Mouse (Mus musculus): ENCODE measurements at regions not wholly inside any gene's neighbourhood (a gene's known extent, or its start where the extent isn't known, plus 50 kb on each side); places are given as distances from the start of the nearest gene placed in this dataset.
"Not testable (repeated sequence)": the region's sequence is repeated elsewhere in the genome, so short reads cannot be mapped to it uniquely, and the experiment has no call there.

DNA sequence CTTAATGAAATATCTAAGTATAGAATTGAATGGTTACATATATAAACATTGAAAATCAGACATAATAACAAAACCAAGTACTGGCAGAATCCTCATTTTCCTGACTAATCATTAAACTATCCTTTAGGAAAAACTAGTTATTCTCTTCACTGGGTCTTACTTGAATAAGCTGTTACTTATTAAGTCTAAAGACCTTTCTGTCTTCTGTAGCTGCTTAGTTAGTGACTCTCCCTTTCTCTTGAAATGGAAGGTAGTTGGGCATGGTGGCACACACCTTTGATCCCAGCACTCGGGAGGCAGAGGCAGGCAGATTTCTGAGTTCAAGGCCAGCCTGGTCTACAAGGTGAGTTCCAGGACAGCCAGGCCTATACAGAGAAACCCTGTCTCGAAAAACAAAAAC is 135.9 kb upstream of the Abcb5 start:
- not testable (repeated sequence) for ATAC-seq (ENCODE audit: low FRiP score, low TSS enrichment); H3K27me3 ChIP-seq (ENCODE audit: control insufficient read depth, insufficient read depth, low read length); H3K9ac ChIP-seq (ENCODE audit: low read depth, low read length); H3K4me3 ChIP-seq (ENCODE audit: low read length); H3K4me1 ChIP-seq (ENCODE audit: control insufficient read depth, insufficient read depth, low read length); H3K9me3 ChIP-seq (ENCODE audit: control insufficient read depth, low read length); H3K36me3 ChIP-seq (ENCODE audit: control insufficient read depth, insufficient read depth, low read length); H3K27ac ChIP-seq (ENCODE audit: low read depth, low read length); H3K4me2 ChIP-seq (replicated peaks; ENCODE audit: low read depth, low read length)
- 80% methylated on average over 2 of the region's 2 CpGs for WGBS

DNA sequence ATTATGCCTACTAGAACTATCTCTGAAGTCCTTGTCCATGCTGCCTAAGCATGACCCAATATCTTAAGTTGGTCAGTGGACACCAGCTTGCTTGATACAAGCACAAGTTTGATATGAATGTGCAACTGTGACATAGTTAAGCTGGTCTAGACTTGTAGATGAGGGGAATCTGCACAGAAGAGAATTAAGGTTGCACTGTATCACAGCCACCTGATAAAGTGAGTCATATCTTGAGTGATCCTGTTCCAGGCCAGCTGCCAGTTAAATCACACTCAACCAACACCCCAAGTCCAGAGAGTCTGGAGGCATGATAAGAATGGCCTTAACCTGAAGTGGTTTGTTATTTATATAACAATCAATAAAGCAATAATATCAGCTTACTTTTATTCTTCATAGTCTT is 133.5 kb upstream of the Abcb5 start:
- Histone ChIP-seq H3K27me3 (ENCODE audit: control insufficient read depth, insufficient read depth, low read length) (no peaks in the 10 kb centered on the region), H3K9me3 (ENCODE audit: control insufficient read depth, low read length) (no peaks in the 10 kb centered on the region), H3K4me1 (ENCODE audit: control insufficient read depth, insufficient read depth, low read length) (no peaks in the 10 kb centered on the region), H3K27ac (ENCODE audit: low read depth, low read length) (no peak overlapping the region), H3K36me3 (ENCODE audit: control insufficient read depth, insufficient read depth, low read length) (no peaks in the 10 kb centered on the region), H3K9ac (ENCODE audit: low read depth, low read length) (no peak overlapping the region), H3K4me3 (ENCODE audit: low read length) (no peak overlapping the region), H3K4me2 (replicated peaks; ENCODE audit: low read depth, low read length) (no peak overlapping the region)
- ATAC-seq (ENCODE audit: low FRiP score, low TSS enrichment): no peak

DNA sequence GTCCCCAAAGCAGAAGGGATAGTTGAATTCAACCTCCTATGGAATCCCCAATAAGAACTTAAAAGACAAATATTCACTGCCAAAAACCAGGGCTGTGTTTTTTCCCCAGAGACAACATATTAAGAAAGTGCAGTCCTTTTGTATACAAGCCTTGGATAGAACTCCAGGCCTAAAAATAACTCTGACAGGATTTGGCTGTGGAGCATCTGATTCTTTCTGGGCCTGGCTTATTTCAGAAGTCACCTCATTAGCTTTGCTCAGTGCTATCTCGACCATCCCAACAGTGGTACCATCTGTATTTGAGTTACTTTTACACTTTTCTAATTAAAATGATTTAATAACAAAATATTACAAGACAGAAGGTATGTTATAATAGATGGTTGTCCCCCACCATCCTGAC is 131.6 kb upstream of the Abcb5 start:
- no peak for ATAC-seq (ENCODE audit: low FRiP score, low TSS enrichment)
- H3K36me3 ChIP-seq (ENCODE audit: control insufficient read depth, insufficient read depth, low read length): no peaks in the 10 kb centered on the region
- no peak overlapping the region for H3K4me2 ChIP-seq (replicated peaks; ENCODE audit: low read depth, low read length)
- H3K27me3 ChIP-seq (ENCODE audit: control insufficient read depth, insufficient read depth, low read length): no peaks in the 10 kb centered on the region
- no peak overlapping the region for H3K27ac ChIP-seq (ENCODE audit: low read depth, low read length)
- H3K4me1 ChIP-seq (ENCODE audit: control insufficient read depth, insufficient read depth, low read length): no peaks in the 10 kb centered on the region
- H3K9me3 ChIP-seq (ENCODE audit: control insufficient read depth, low read length): no peaks in the 10 kb centered on the region
- 45% methylated on average over 1 of the region's 1 CpGs for WGBS
- H3K9ac ChIP-seq (ENCODE audit: low read depth, low read length): no peak overlapping the region
- H3K4me3 ChIP-seq (ENCODE audit: low read length): no peak overlapping the region

DNA sequence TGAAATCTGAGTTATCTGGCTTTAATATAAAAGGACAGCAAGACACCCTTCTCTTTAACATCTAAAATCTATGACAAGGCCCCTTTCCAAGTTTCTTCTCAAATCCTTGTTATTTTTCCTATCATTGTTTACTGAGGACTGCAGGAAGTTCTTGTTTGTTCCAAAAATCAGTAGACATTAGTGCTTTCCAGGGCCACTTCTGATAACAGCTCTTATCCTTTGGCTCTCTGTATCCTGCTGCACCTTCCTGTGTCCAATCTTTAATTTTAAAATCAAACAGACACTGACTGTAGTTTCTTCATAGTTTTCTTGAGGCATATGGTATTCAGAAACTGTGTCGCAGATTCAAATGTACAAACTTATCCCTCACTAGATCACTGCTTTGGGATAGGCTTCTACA is 128.1 kb upstream of the Abcb5 start:
- WGBS: 96% methylated on average over 1 of the region's 1 CpGs
- no peak overlapping the region for H3K9ac ChIP-seq (ENCODE audit: low read depth, low read length)

DNA sequence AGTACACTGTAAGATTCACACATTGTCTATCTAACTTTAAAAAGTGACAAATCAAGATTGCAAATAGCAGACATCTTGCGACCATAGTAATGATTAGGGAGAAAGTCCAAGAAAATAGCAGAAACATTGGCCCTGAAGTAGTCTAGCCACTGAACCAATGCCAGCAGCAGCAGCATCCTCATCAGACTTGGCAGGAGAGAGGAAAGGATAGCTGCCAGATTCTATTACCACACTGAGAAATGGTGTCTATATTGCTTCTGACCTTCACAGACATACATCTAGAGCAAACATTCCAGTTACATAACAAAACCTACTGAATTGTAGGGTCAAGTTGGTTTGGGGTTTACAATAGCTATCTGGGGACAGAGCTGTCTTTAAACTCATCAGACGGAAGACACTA is 127.2 kb upstream of the Abcb5 start:
- H3K27me3 ChIP-seq (ENCODE audit: control insufficient read depth, insufficient read depth, low read length): no peaks in the 10 kb centered on the region
- H3K36me3 ChIP-seq (ENCODE audit: control insufficient read depth, insufficient read depth, low read length): no peaks in the 10 kb centered on the region
- H3K4me2 ChIP-seq (replicated peaks; ENCODE audit: low read depth, low read length): no peak overlapping the region
- no peaks in the 10 kb centered on the region for H3K9me3 ChIP-seq (ENCODE audit: control insufficient read depth, low read length)
- H3K4me3 ChIP-seq (ENCODE audit: low read length): no peak overlapping the region
- 86% methylated on average over 2 of the region's 2 CpGs for WGBS
- ATAC-seq (ENCODE audit: low FRiP score, low TSS enrichment): no peak
- H3K27ac ChIP-seq (ENCODE audit: low read depth, low read length): no peak overlapping the region
- no peak overlapping the region for H3K9ac ChIP-seq (ENCODE audit: low read depth, low read length)
- no peaks in the 10 kb centered on the region for H3K4me1 ChIP-seq (ENCODE audit: control insufficient read depth, insufficient read depth, low read length)

More for the DNA sequence above, 128.1 kb upstream of the Abcb5 start:
- no peaks in the 10 kb centered on the region for H3K9me3 ChIP-seq (ENCODE audit: control insufficient read depth, low read length)
- H3K27me3 ChIP-seq (ENCODE audit: control insufficient read depth, insufficient read depth, low read length): no peaks in the 10 kb centered on the region
- no peaks in the 10 kb centered on the region for H3K36me3 ChIP-seq (ENCODE audit: control insufficient read depth, insufficient read depth, low read length)
- no peaks in the 10 kb centered on the region for H3K4me1 ChIP-seq (ENCODE audit: control insufficient read depth, insufficient read depth, low read length)
- H3K4me3 ChIP-seq (ENCODE audit: low read length): no peak overlapping the region
- no peak overlapping the region for H3K4me2 ChIP-seq (replicated peaks; ENCODE audit: low read depth, low read length)
- no peak overlapping the region for H3K27ac ChIP-seq (ENCODE audit: low read depth, low read length)
- no peak for ATAC-seq (ENCODE audit: low FRiP score, low TSS enrichment)

DNA sequence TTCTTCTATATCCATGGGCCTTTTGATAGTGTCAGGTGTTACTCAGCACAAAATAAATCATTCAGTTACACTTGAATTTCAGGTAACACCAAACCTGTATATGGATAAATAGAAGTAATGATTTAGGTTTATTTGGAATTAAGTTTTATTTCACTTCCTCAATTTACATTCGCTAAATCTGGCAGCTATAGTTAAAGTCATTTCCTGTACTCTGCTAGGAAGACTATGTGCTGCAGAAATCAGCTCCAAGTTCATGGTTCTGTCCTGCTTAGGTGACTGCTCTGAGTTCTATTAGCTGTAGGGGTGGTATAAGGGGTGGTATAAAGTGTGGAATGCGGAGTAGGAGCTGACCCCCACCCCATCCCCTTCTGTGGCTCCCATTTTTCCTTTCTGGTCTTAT is 123.1 kb upstream of the Abcb5 start:
- no peak overlapping the region for H3K27ac ChIP-seq (ENCODE audit: low read depth, low read length)
- ATAC-seq (ENCODE audit: low FRiP score, low TSS enrichment): no peak
- no peak overlapping the region for H3K4me3 ChIP-seq (ENCODE audit: low read length)
- H3K4me2 ChIP-seq (replicated peaks; ENCODE audit: low read depth, low read length): no peak overlapping the region
- H3K9me3 ChIP-seq (ENCODE audit: control insufficient read depth, low read length): no peaks in the 10 kb centered on the region
- H3K9ac ChIP-seq (ENCODE audit: low read depth, low read length): no peak overlapping the region
- H3K36me3 ChIP-seq (ENCODE audit: control insufficient read depth, insufficient read depth, low read length): no peaks in the 10 kb centered on the region
- 91% methylated on average over 2 of the region's 2 CpGs for WGBS
- no peaks in the 10 kb centered on the region for H3K27me3 ChIP-seq (ENCODE audit: control insufficient read depth, insufficient read depth, low read length)
- H3K4me1 ChIP-seq (ENCODE audit: control insufficient read depth, insufficient read depth, low read length): no peaks in the 10 kb centered on the region

DNA sequence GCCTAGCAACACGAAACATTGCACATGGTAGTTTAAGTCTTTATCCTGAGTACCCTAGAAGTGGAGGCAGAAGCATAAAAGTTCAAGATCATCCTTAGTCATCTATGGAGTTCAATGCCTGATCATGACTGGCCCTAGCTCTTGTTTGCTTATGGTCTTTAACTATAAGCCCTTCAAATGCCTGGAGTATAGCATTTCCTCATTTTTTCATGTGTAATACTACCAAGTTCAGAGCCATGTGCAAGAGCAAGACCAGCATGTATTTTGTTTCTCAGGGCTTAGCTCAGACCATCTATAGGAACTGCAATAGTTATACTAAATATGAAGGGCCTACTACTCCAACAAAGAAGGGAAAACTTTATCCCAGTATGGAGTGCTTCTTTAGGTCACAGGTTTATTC is 122.4 kb upstream of the Abcb5 start:
- no peaks in the 10 kb centered on the region for H3K36me3 ChIP-seq (ENCODE audit: control insufficient read depth, insufficient read depth, low read length)
- no peak for ATAC-seq (ENCODE audit: low FRiP score, low TSS enrichment)
- H3K4me2 ChIP-seq (replicated peaks; ENCODE audit: low read depth, low read length): no peak overlapping the region
- no peaks in the 10 kb centered on the region for H3K27me3 ChIP-seq (ENCODE audit: control insufficient read depth, insufficient read depth, low read length)
- H3K27ac ChIP-seq (ENCODE audit: low read depth, low read length): no peak overlapping the region
- H3K9me3 ChIP-seq (ENCODE audit: control insufficient read depth, low read length): no peaks in the 10 kb centered on the region
- no peaks in the 10 kb centered on the region for H3K4me1 ChIP-seq (ENCODE audit: control insufficient read depth, insufficient read depth, low read length)
- WGBS: 80% methylated on average over 1 of the region's 1 CpGs
- H3K9ac ChIP-seq (ENCODE audit: low read depth, low read length): no peak overlapping the region
- H3K4me3 ChIP-seq (ENCODE audit: low read length): no peak overlapping the region

DNA sequence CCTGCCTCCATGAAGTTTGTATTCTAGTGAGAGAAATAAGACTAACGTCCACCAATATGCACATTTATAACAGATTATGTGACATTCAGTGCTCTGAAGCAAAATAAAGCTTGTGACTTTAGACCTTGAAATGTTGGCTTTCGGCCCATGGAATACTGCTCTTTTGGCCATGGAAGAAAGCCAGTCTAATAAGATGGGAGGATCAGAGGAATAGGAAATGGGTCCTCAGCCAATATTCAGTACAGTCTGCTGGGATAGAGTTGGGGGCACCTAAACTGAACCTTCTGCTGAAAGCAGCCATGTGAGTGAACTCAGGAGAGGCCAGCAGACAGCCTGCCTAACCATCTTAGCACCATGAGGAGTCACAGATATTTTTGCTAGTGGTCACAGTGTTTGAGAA is 118.6 kb upstream of the Abcb5 start:
- H3K9ac ChIP-seq (ENCODE audit: low read depth, low read length): no peak overlapping the region
- no peaks in the 10 kb centered on the region for H3K4me1 ChIP-seq (ENCODE audit: control insufficient read depth, insufficient read depth, low read length)
- ATAC-seq (ENCODE audit: low FRiP score, low TSS enrichment): no peak
- H3K27me3 ChIP-seq (ENCODE audit: control insufficient read depth, insufficient read depth, low read length): no peaks in the 10 kb centered on the region
- H3K36me3 ChIP-seq (ENCODE audit: control insufficient read depth, insufficient read depth, low read length): no peaks in the 10 kb centered on the region
- no peak overlapping the region for H3K4me2 ChIP-seq (replicated peaks; ENCODE audit: low read depth, low read length)
- H3K9me3 ChIP-seq (ENCODE audit: control insufficient read depth, low read length): no peaks in the 10 kb centered on the region
- no peak overlapping the region for H3K4me3 ChIP-seq (ENCODE audit: low read length)
- WGBS: 76% methylated on average over 2 of the region's 2 CpGs
- H3K27ac ChIP-seq (ENCODE audit: low read depth, low read length): no peak overlapping the region

DNA sequence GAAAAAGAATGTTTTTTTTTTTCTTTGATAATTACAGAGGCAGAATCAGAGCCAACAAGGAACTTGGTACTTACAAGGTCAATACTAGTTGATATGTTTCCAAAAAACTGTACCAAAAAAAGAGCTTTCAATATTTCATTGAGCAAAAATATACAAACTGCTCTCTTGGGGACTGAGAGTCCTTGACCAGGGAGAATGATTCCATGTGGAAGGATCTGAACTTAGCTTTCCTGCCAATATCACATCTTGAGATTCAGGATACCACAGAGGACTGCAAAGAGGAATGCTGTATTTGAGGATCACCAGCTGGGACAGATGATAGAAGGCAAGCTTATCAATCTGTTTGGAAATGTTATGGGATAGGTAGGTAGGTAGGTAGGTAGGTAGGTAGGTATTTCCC is 116.6 kb upstream of the Abcb5 start:
- H3K4me1 ChIP-seq (ENCODE audit: control insufficient read depth, insufficient read depth, low read length): no peaks in the 10 kb centered on the region
- no peaks in the 10 kb centered on the region for H3K9me3 ChIP-seq (ENCODE audit: control insufficient read depth, low read length)
- no peaks in the 10 kb centered on the region for H3K36me3 ChIP-seq (ENCODE audit: control insufficient read depth, insufficient read depth, low read length)
- H3K9ac ChIP-seq (ENCODE audit: low read depth, low read length): no peak overlapping the region
- no peak overlapping the region for H3K4me2 ChIP-seq (replicated peaks; ENCODE audit: low read depth, low read length)
- ATAC-seq (ENCODE audit: low FRiP score, low TSS enrichment): no peak
- H3K27me3 ChIP-seq (ENCODE audit: control insufficient read depth, insufficient read depth, low read length): no peaks in the 10 kb centered on the region
- H3K27ac ChIP-seq (ENCODE audit: low read depth, low read length): no peak overlapping the region
- H3K4me3 ChIP-seq (ENCODE audit: low read length): no peak overlapping the region

DNA sequence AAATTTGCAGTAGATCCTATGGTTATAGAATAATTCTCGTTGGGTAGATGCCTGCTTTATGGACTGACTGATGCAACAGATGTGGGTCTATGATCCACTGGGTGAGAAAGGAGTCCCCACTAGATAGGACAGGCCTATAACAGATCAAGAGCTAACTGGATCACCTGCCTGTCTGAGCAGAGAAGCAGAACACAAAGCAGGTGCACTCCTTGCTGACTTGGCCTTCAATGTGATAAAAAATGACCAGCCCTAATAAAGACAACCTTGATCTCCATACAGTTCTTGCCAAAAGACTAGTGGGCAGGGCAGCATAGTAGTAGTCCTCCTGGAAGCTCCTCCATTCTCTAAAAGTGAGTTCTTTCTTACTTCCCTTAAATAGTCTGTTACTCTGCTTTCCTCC is 109.6 kb upstream of the Abcb5 start:
- Histone ChIP-seq H3K27me3 (ENCODE audit: control insufficient read depth, insufficient read depth, low read length) (no peaks in the 10 kb centered on the region), H3K9ac (ENCODE audit: low read depth, low read length) (no peak overlapping the region), H3K36me3 (ENCODE audit: control insufficient read depth, insufficient read depth, low read length) (no peaks in the 10 kb centered on the region), H3K4me3 (ENCODE audit: low read length) (no peak overlapping the region), H3K27ac (ENCODE audit: low read depth, low read length) (no peak overlapping the region), H3K4me1 (ENCODE audit: control insufficient read depth, insufficient read depth, low read length) (no peaks in the 10 kb centered on the region), H3K4me2 (replicated peaks; ENCODE audit: low read depth, low read length) (no peak overlapping the region), H3K9me3 (ENCODE audit: control insufficient read depth, low read length) (no peaks in the 10 kb centered on the region)
- ATAC-seq (ENCODE audit: low FRiP score, low TSS enrichment): no peak
- WGBS: 79% methylated on average over 1 of the region's 1 CpGs
